Mouse (Mus musculus): ENCODE results near the gene Larp4. TPM values are rescaled to one million over a fixed set of nuclear protein-coding genes. Genes with fewer than 3 reads are reported as not detected.

The Larp4 gene
- polyA plus RNA-seq, 1 experiment from 2014 or later = 28.5 TPM

DNA sequence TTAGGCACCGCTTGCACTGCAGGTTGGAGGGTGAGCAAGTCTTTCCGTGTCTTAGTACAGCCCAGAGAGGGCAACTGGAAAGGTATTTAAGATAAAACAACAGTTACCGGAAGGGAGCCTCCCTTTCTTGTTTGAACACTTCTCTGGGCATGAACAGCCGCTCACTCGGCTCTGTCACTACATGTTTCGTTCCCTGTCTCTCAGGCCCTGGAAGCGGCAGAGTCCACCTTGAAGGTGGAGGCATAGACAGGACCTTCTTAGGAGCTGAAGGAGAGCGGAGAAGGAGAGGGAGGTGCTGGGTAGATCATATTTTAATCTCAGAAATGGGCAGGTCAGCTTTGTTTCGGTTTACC, 72.2 kb downstream of the Larp4 start:
- H3K27ac ChIP-seq = no peak overlapping the region
- no peaks in the 10 kb centered on the region for H3K9me3 ChIP-seq
- no peaks in the 10 kb centered on the region for H3K36me3 ChIP-seq
- no peak for ATAC-seq (ENCODE audit: low FRiP score, low read depth)
- no peak overlapping the region; the same call in 1 of the 2 replicates for H3K4me2 ChIP-seq (replicated peaks)
- H3K4me1 ChIP-seq = peaks cover 40% of the 10 kb centered on the region
- peaks cover 3% of the 10 kb centered on the region; the same call in 1 of the 2 replicates for H3K27me3 ChIP-seq
- 76% methylated on average over 9 of the region's 9 CpGs for WGBS
- no peak overlapping the region for H3K4me3 ChIP-seq
- H3K9ac ChIP-seq = no peak overlapping the region

DNA sequence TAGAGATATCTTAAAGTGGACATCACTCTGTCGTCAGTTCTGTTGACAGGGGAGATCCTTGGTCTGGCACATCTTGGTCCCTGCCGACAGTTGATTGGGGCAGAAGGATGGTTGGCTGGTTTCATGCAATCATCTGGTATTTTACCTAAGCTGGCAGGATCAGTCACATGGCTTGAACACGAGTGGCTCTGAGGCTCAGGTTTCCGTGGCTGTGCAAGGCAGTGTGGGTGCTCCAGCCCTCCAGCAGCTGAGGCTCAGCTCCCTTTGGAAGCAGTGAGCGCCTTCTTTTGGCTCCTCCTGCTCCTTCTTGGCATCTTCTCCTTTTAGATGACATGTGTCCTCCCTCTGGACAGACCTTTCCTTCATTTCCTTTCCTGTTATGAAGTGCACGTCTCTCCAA, 75.7 kb downstream of the Larp4 start:
- ATAC-seq (ENCODE audit: low FRiP score, low read depth) = no peak

DNA sequence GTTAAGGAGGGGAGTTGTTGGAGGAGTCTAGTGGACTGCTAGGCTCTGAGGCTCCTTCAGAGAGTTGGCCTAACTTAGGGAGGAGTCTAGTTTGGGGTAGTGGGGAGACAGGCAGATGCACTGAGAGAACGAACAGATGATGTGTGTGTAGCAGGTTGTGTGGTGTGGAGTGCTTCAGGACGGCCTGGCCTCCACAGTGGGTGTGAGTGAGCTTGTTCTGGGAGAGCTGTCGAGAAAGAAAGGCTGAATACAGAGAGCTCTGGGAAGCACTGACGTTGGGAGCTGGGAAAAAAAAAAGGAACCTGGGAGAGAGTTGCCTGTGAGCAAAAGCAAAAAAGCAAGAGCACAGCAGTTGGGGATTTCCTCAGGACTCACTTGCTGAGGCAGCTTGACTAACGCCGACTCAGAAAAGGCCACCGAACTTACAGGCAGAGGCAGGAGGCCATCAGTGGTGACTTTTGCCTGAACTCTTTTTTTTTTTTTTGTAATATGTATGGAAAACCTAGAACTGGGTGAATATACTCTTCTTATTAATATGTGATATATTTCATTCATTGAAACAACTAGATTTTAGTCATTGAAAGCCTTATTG, 79.7 kb downstream of the Larp4 start:
- Histone ChIP-seq H3K9ac (no peak overlapping the region), H3K27ac (no peak overlapping the region), H3K4me3 (no peak overlapping the region), H3K27me3 (no peaks in the 10 kb centered on the region), H3K36me3 (peaks cover 14% of the 10 kb centered on the region), H3K9me3 (no peaks in the 10 kb centered on the region), H3K4me2 (replicated peaks) (no peak overlapping the region), H3K4me1 (peaks cover 16% of the 10 kb centered on the region; the same call in 1 of the 2 replicates)
- ATAC-seq (ENCODE audit: low FRiP score, low read depth) = no peak
- WGBS = 83% methylated on average over 7 of the region's 7 CpGs

More for the DNA sequence above, 75.7 kb downstream of the Larp4 start:
- H3K9me3 ChIP-seq = no peaks in the 10 kb centered on the region
- 52% methylated on average over 6 of the region's 6 CpGs for WGBS
- H3K4me1 ChIP-seq = peaks cover 29% of the 10 kb centered on the region
- H3K27me3 ChIP-seq = no peaks in the 10 kb centered on the region
- no peak overlapping the region for H3K27ac ChIP-seq
- no peak overlapping the region for H3K4me3 ChIP-seq
- H3K9ac ChIP-seq = no peak overlapping the region
- peaks cover 14% of the 10 kb centered on the region for H3K36me3 ChIP-seq
- H3K4me2 ChIP-seq (replicated peaks) = no peak overlapping the region

DNA sequence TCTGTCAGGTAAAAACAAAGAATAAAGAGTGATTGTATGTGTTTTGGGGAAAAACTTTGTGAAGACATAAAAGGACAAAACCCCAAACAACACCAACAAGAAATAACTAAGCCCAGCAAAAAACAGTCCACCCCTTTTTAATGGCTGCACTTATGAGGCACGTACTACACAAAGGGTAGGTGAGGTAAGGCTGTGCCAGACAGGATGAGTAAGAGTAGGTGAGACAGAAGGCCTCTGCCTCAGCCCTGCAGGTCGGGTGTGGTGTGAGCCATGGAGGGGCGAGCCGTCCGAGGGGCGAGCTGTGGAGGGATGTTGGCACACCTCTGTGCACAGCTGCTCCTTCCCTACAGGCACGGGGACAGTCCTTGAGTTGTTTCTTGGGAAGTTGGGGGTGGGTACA, 81.1 kb downstream of the Larp4 start:
- peaks cover 21% of the 10 kb centered on the region for H3K36me3 ChIP-seq
- ATAC-seq (ENCODE audit: low FRiP score, low read depth) = no peak
- no peak overlapping the region for H3K9ac ChIP-seq
- H3K4me2 ChIP-seq (replicated peaks) = no peak overlapping the region
- no peaks in the 10 kb centered on the region for H3K9me3 ChIP-seq
- H3K27ac ChIP-seq = no peak overlapping the region
- H3K4me1 ChIP-seq = peaks cover 7% of the 10 kb centered on the region; the same call in 1 of the 2 replicates
- H3K27me3 ChIP-seq = no peaks in the 10 kb centered on the region
- whole genome bisulfite sequencing = 77% methylated on average over 7 of the region's 7 CpGs
- H3K4me3 ChIP-seq = no peak overlapping the region

DNA sequence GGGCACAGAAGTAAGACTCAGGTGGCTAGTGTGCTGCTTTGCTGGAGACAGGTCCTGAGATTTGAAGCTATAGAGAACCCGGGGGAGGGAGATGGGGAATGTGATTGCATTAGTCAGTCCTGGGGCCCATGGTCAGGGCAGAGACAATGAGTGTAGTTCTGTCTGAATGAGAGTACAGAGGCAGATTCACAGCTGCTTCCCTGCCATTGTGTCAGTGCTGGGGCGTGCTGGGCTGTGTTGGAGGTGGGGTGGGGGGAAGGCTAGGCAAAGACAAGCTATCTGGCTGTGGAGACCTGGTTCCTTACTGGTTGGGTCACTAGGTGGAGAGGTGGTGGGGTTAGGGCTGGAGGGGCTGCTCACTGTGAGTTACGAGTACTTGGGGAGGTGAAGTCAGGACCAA, 82.9 kb downstream of the Larp4 start:
- H3K4me2 ChIP-seq (replicated peaks) = no peak overlapping the region
- no peaks in the 10 kb centered on the region for H3K9me3 ChIP-seq
- ATAC-seq (ENCODE audit: low FRiP score, low read depth) = no peak
- H3K9ac ChIP-seq = no peak overlapping the region; the same call in 1 of the 2 replicates
- peaks cover 20% of the 10 kb centered on the region for H3K36me3 ChIP-seq
- 78% methylated on average over 3 of the region's 3 CpGs for WGBS
- no peaks in the 10 kb centered on the region for H3K27me3 ChIP-seq
- no peak overlapping the region for H3K4me3 ChIP-seq
- no peak overlapping the region for H3K27ac ChIP-seq
- H3K4me1 ChIP-seq = 0 out of 2 replicates have a peak, but pooled peaks cover 5% of the 10 kb centered on the region

DNA sequence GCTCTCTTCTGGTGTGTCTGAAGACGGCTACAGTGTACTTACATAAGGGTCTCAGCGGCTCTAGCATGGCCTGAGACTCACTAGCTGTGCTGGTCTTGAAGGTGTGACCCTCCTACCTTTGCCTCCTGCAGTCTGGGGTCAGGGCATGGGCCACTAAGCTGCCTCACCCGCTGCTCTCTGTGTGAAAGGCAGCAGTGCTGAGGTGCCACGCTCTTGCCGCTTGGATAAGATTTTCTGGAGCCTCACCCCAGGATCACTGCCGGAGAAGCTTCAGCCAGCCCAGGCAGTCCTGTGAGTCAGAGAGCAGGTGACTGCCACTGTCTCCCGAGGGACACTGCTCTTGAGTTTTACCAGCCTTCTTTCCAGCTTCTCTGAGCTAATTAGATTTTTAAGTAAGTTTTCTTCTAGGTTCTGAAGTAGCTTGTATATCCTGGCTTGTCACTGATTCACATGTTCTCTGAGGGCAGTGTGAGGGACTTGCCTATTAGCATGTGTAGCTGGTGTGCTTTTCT, 86.6 kb downstream of the Larp4 start:
- H3K4me3 ChIP-seq = no peak overlapping the region
- peaks cover 11% of the 10 kb centered on the region; the same call in 1 of the 2 replicates for H3K4me1 ChIP-seq
- ATAC-seq (ENCODE audit: low FRiP score, low read depth) = no peak
- H3K36me3 ChIP-seq = 0 out of 2 replicates have a peak, but pooled peaks cover 7% of the 10 kb centered on the region
- WGBS = 87% methylated on average over 7 of the region's 7 CpGs
- no peak overlapping the region for H3K27ac ChIP-seq
- no peak overlapping the region for H3K4me2 ChIP-seq (replicated peaks)
- H3K27me3 ChIP-seq = no peaks in the 10 kb centered on the region
- H3K9me3 ChIP-seq = no peaks in the 10 kb centered on the region
- no peak overlapping the region for H3K9ac ChIP-seq

DNA sequence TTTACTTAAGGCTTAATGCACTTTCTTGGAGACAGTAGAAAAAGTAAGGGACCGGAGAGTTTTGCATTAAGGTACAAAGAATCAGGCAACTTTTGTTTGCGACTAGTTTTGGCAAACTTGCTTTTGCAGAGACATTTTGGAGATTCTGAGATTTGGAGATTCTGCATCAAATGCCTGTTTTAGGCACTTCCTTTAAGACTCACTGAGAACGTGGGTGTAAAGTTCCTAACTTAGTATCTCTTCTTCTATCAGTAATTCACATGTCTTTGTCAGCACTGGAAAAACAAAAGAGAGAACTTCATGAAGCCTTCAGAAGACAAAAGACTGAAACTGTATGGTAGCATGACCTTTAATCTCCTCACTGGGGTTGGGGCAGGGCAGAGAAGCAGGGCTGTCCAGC, 87.8 kb downstream of the Larp4 start:
- 0 out of 2 replicates have a peak, but pooled peaks cover 7% of the 10 kb centered on the region for H3K36me3 ChIP-seq
- no peak overlapping the region for H3K9ac ChIP-seq
- ATAC-seq (ENCODE audit: low FRiP score, low read depth) = no peak
- 83% methylated on average over 3 of the region's 3 CpGs for WGBS
- H3K4me2 ChIP-seq (replicated peaks) = no peak overlapping the region
- H3K4me3 ChIP-seq = no peak overlapping the region
- H3K4me1 ChIP-seq = peaks cover 9% of the 10 kb centered on the region; the same call in 1 of the 2 replicates
- no peaks in the 10 kb centered on the region for H3K27me3 ChIP-seq
- H3K27ac ChIP-seq = no peak overlapping the region
- no peaks in the 10 kb centered on the region for H3K9me3 ChIP-seq

DNA sequence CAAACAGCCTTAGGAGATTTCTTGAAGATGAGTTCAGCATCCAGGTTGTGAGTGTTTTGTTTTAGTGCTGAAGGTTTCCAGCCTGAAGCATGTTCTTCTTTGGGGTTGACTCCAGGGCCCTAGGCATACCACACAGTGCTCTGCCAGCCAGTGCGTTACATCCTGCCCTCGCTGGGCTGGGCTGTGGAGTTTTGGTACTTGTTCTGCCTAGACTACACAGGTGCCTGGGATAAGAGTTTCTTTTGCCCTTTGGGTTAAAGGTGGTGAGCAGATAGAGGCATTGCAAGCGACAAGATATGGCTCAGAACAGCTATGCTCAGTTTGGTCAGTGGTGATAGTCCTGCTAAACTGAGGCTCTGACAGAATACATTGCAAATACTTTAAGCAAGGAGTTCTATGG, 88.3 kb downstream of the Larp4 start:
- 89% methylated on average over 3 of the region's 3 CpGs for WGBS

DNA sequence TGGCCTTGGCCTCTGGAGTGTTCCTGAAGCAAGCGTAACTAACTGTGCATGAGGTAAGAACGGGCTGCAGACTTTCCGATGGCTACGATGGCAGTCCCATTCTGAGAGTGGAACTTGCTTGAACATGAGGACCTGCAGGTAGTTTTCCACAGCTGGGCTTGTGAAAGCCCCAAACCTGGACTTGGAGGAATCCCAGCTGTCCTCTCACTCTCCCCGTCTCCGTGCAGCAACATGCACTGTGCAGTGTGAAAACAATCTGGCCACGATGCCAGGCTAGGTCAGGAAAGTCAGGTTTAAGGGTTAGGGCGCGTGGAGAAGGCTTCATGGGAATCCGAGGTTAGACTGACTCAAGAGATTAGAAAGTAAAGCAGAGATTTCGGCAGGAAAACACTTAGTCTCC, 89.0 kb downstream of the Larp4 start:
- no peak overlapping the region for H3K9ac ChIP-seq
- 0 out of 2 replicates have a peak, but pooled peaks cover 7% of the 10 kb centered on the region for H3K36me3 ChIP-seq
- H3K4me3 ChIP-seq = no peak overlapping the region
- no peak overlapping the region for H3K4me2 ChIP-seq (replicated peaks)
- 75% methylated on average over 11 of the region's 11 CpGs for WGBS
- ATAC-seq (ENCODE audit: low FRiP score, low read depth) = no peak
- no peaks in the 10 kb centered on the region for H3K27me3 ChIP-seq
- peaks cover 6% of the 10 kb centered on the region; the same call in 1 of the 2 replicates for H3K4me1 ChIP-seq
- H3K9me3 ChIP-seq = no peaks in the 10 kb centered on the region
- no peak overlapping the region for H3K27ac ChIP-seq

More for the DNA sequence above, 88.3 kb downstream of the Larp4 start:
- Histone ChIP-seq H3K9me3 (no peaks in the 10 kb centered on the region), H3K4me3 (no peak overlapping the region), H3K9ac (no peak overlapping the region), H3K4me2 (replicated peaks) (no peak overlapping the region), H3K27ac (no peak overlapping the region), H3K36me3 (0 out of 2 replicates have a peak, but pooled peaks cover 7% of the 10 kb centered on the region), H3K27me3 (no peaks in the 10 kb centered on the region), H3K4me1 (peaks cover 6% of the 10 kb centered on the region; the same call in 1 of the 2 replicates)
- ATAC-seq (ENCODE audit: low FRiP score, low read depth) = no peak

DNA sequence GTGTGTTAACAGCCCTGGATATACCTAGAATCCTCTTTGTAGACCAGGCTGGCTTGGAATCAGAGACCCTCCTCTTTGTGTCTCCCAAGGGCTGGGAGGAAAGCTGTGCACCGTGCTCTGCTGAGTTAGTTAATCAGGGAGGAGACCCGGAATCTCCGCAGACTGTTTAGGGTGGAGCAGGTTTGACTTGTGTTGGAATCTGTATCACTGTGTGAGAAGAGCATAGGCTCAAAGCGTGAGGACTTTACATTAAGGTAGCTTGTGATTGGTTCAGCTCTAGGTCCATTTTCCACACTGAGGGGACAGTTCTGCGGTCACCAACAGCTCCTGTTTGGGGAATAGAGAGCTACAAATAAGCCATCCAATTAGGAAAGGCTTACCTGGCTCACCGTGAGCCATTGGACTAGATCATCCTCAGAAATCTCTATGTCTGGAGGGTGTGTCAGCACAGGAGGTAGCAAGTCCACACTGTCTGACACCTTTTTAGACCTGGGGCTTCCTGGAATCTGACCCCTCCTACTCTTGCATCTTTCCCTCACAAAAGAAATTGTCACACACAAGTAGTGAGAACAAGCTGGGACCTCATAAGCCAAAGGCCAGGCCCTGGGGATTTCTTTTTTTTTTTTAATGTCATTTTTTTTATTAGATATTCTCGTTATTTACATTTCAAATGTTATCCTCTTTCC, 89.9 kb downstream of the Larp4 start:
- H3K4me2 ChIP-seq (replicated peaks) = no peak overlapping the region
- 81% methylated on average over 7 of the region's 7 CpGs for WGBS
- ATAC-seq (ENCODE audit: low FRiP score, low read depth) = no peak
- H3K4me1 ChIP-seq = peaks cover 6% of the 10 kb centered on the region; the same call in 1 of the 2 replicates
- no peaks in the 10 kb centered on the region for H3K27me3 ChIP-seq
- H3K9ac ChIP-seq = no peak overlapping the region
- no peaks in the 10 kb centered on the region for H3K9me3 ChIP-seq
- no peak overlapping the region for H3K4me3 ChIP-seq
- H3K36me3 ChIP-seq = peaks cover 6% of the 10 kb centered on the region; the same call in 1 of the 2 replicates
- H3K27ac ChIP-seq = no peak overlapping the region

DNA sequence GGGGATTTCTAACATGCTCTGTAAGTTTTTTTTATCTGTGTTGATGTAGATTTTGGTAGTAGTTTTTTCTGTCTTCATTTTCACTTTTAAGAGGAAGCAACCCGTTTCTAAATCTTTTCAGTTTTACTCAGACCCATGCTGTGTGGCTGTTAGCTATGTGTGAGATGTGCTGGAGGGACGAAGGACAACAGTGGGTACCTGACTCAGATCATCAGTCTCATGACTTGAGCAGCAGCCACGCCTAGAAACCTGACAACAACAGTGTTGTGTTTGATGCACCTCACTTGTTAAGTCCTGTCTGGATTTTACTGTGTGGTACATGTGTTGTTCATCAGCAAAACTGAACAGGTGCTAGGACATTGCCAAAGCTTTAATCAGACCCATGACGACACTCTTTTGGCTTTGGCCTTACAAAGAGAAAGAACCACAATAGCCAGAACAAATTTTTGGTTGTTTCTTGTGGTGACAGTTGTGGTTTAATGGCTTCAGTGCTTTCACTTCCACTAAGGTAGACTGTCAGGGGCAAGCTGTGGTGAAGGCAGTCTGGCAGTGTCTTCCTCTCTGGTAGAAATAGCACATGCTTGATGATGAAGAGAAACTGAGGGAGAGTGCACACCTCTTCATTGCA, 90.8 kb downstream of the Larp4 start:
- Histone ChIP-seq H3K4me1 (peaks cover 6% of the 10 kb centered on the region; the same call in 1 of the 2 replicates), H3K9ac (no peak overlapping the region), H3K36me3 (no peaks in the 10 kb centered on the region; the same call in 1 of the 2 replicates), H3K9me3 (no peaks in the 10 kb centered on the region), H3K4me2 (replicated peaks) (no peak overlapping the region), H3K27ac (no peak overlapping the region), H3K27me3 (no peaks in the 10 kb centered on the region), H3K4me3 (no peak overlapping the region)
- WGBS = 73% methylated on average over 4 of the region's 4 CpGs
- no peak for ATAC-seq (ENCODE audit: low FRiP score, low read depth)

DNA sequence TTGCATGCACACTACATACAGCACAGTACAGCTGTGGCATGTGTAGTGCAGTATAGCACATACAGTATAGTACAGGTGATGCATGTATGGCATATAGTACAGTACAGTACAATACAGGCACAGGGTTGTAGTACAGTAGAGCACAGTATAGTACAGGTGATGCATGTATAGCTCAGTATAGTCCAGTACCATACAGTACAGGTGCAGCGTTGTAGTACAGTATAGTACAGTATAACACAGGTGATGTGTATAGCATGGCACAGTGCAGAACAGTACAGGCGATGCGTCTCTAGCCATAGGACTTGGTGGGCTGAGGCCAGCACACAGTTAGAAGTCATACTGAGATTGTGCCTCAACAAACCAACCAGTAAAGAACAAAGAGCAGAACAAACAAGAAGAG, 91.5 kb downstream of the Larp4 start:
- H3K9ac ChIP-seq = no peak overlapping the region
- no peak overlapping the region for H3K27ac ChIP-seq
- no peaks in the 10 kb centered on the region; the same call in 1 of the 2 replicates for H3K36me3 ChIP-seq
- 97% methylated on average over 3 of the region's 3 CpGs for WGBS
- no peaks in the 10 kb centered on the region for H3K27me3 ChIP-seq
- H3K4me2 ChIP-seq (replicated peaks) = no peak overlapping the region
- no peak for ATAC-seq (ENCODE audit: low FRiP score, low read depth)
- no peak overlapping the region for H3K4me3 ChIP-seq
- H3K9me3 ChIP-seq = no peaks in the 10 kb centered on the region
- H3K4me1 ChIP-seq = peaks cover 10% of the 10 kb centered on the region

All from limb, embryonic 13.5 days (tissue).